Mouse (Mus musculus) lung, adult 2 months (tissue): Measurements from ENCODE around the gene Slc39a2.

Experiments used
- CTCF ChIP-seq: fragments of 200-500 bp; IDR thresholded peaks from 2 replicates; pipeline ENCODE4 v1.5.1; 2011; ENCODE audit warnings: mild to moderate bottlenecking, low read length, control low read depth; ENCODE audit not compliant: insufficient read depth
- POLR2A ChIP-seq: fragments of 200-500 bp; IDR thresholded peaks from 2 replicates; pipeline ENCODE4 v1.6.1; 2011; ENCODE audit warnings: low read depth, mild to moderate bottlenecking, control low read depth, low read length, borderline replicate concordance; ENCODE audit errors: extremely low read depth

GRCm38 (mm10) chr14:51889833-51890232, 2.9 kb upstream of the Slc39a2 start:
- TF ChIP-seq CTCF = no peak
- no peak for TF ChIP-seq POLR2A
